Mouse (Mus musculus): Measurements from ENCODE around the gene Gm13212. TPM values are rescaled to one million over a fixed set of nuclear protein-coding genes. Genes with fewer than 3 reads are reported as not detected.
"Not testable (repeated sequence)": the region's sequence is repeated elsewhere in the genome, so short reads cannot be mapped to it uniquely, and the experiment has no call there.

Gene Gm13212
- total RNA-seq (2018; cell fraction: chromatin; rRNA removed), result 10 to 100 TPM in 20 of 26 experiments, 1 to 10 TPM in 6; 2.1 to 45.9 (median 21.1) TPM
- 10 to 100 TPM; 18.1 to 61.6 (median 38.6) TPM for total RNA-seq (2018; cell fraction: cytosol; rRNA removed)
- 100 to 1,000 TPM in 1 of 26 experiments, 10 to 100 TPM in 22, 1 to 10 TPM in 3; 6.3 to 118 (median 26.0) TPM for total RNA-seq (2018; cell fraction: nucleus; rRNA removed)
- 15.6 to 55.5 TPM (median 22.6 TPM) in 3 replicates for polyA plus RNA-seq (2018)

DNA sequence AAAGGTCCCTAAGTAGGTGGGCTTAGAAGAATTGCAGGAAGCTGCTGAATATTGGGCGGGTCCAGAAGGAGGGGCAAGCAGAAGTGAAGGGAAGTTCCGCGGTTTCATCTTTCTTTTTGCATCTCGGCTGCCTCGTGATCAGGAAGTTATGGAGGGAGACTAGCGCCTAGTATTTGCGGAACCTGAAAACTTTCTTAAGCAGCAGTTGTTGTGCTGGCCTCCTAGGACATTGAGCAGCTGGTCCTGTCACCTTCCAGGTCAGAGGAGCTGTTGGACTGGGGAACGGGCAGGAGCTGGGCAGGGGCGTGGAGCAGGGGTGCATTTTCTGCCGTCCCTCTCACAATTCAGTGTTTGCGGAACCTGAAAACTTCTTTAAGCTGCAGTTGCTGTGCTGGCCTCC is at the start of gene Gm13212:
Gm13212 (plus strand) TSS at position 89 of the 400 bp plus-strand sequence.
- Histone ChIP-seq H3K27ac (peak within 1 kb of the TSS; percentile 46), H3K79me2 (ENCODE audit: inconsistent target) (peaks cover 17% of the 10 kb centered on the region), H3K4me3 (ENCODE audit: inconsistent target) (peak within 1 kb of the TSS; percentile 40)
- H3K36me3 ChIP-seq (ENCODE audit: inconsistent target), result not testable (repeated sequence)
- 13% methylated on average over 10 of the region's 11 CpGs for WGBS (ENCODE audit: missing documents)

DNA sequence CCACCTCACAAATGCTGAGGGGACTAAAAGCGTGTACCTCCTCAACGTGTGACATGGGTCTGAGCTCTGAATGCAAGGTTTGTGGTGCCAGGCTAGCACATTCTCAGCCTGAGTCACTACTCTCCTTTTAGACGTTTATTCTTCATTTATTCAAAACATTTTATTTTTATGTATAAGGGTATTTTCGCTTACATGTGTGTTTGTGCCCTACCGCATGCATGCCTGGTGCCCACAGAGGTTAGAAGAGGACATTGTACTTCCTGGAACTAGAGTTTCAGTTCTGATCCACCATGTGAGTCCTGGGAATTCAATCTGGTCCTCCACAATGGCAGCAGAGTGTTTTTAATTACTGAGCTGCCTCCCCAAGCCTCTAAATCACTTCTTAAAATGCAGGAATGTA is 41.1 kb upstream of the Gm13212 start:
- H3K36me3 ChIP-seq (ENCODE audit: inconsistent target); H3K27ac ChIP-seq; H3K4me3 ChIP-seq (ENCODE audit: inconsistent target); H3K79me2 ChIP-seq (ENCODE audit: inconsistent target): not testable (repeated sequence)
- WGBS (ENCODE audit: missing documents), result 80% methylated on average over 5 of the region's 5 CpGs

DNA sequence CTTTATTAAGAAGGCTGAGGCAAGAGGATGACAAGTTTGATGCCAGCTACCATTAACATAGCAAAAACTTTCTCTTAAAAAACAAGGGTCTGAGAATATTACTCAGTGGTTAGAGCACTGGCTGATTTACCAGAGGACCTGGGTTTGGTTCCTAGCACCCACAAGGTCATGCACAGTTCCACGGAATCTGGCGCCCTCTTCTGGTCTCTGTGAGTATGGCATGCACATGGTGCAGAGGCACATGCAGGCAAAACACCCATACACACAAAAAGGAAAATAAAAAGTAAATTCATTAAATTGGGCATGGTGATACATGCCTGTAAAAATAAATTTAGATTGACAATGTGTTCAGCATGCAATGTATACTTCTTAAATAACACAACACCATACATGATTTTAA is 39.9 kb upstream of the Gm13212 start:
- H3K79me2 ChIP-seq (ENCODE audit: inconsistent target); H3K4me3 ChIP-seq (ENCODE audit: inconsistent target): not testable (repeated sequence)
- 27% methylated on average over 2 of the region's 2 CpGs for WGBS (ENCODE audit: missing documents)

DNA sequence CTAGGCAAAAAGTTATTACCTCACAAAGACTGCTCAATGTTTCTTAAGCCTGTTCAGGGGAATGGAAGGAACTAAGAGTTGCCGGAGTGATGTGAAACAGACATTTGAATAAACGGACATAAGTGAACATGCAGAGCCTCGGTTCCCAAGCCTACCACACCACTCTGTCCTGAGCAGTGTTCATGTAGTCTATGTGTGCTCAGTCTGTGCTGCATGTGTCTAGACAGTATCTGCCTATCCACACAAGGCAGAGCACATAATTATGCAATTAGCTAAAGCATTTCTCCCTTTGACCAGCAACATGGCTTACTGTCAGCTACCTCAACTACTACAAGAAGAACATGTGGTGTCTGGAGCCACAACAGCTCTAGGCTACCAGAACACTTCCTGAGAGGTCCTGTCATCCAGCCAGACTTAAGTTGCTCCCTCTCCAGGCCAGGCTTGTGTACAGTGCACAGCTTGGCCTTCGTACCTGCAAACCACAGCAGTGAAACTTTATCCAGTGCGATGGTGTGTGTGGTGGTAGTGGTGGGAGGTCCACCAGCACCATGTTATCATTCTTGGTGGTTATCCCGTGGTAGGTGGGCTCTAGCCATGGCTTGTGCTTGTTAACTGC is 39.1 kb upstream of the Gm13212 start:
- H3K4me3 ChIP-seq (ENCODE audit: inconsistent target); H3K27ac ChIP-seq; H3K79me2 ChIP-seq (ENCODE audit: inconsistent target); H3K36me3 ChIP-seq (ENCODE audit: inconsistent target): not testable (repeated sequence)
- 86% methylated on average over 6 of the region's 6 CpGs for WGBS (ENCODE audit: missing documents)

More for the DNA sequence above, 39.9 kb upstream of the Gm13212 start:
- not testable (repeated sequence) for H3K36me3 ChIP-seq (ENCODE audit: inconsistent target); H3K27ac ChIP-seq

DNA sequence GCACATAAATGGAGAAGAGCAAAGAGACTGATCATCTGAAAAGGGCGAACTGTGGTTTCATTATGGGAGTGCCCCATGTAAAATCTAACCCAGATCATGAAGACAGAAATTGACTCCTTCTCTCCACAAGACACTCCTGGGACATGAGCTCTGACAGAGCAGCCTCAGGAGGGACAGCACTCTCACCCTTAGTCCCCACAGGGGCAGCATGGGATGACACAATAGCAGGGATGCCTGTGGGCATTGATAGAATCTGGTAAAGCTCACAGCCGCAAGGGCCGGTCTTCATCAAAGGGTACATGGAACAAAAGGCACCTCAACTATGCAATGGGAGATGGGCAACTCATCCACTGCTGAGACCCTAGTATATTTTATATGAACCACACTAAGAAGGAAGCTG is 38.5 kb upstream of the Gm13212 start:
- H3K27ac ChIP-seq; H3K79me2 ChIP-seq (ENCODE audit: inconsistent target); H3K36me3 ChIP-seq (ENCODE audit: inconsistent target); H3K4me3 ChIP-seq (ENCODE audit: inconsistent target): not testable (repeated sequence)
- 96% methylated on average over 3 of the region's 3 CpGs for WGBS (ENCODE audit: missing documents)

DNA sequence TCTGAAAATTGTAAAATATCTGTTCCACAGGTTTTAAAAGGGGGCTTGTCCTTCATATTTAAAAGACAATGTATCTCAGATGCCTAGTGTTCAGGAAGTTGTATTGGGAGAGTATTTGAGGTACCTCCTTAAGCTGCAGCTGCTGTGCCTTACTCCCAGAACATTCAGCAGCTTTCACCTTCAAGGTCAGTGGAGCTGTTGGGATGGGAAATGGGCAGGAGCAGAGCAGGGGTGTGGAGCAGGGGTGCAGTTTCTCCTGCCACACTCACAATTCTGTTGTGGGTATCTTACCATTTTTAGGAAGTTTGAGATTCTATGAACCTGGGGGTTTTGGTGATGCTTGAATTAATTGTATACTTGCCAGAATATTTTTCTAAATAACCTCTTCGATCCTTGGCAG is 28.3 kb upstream of the Gm13212 start:
- H3K4me3 ChIP-seq (ENCODE audit: inconsistent target), result no peak overlapping the region
- H3K36me3 ChIP-seq (ENCODE audit: inconsistent target), result no peaks in the 10 kb centered on the region
- H3K79me2 ChIP-seq (ENCODE audit: inconsistent target), result no peaks in the 10 kb centered on the region
- H3K27ac ChIP-seq, result no peak overlapping the region
- WGBS (ENCODE audit: missing documents), result 71% methylated on average over 1 of the region's 1 CpGs

DNA sequence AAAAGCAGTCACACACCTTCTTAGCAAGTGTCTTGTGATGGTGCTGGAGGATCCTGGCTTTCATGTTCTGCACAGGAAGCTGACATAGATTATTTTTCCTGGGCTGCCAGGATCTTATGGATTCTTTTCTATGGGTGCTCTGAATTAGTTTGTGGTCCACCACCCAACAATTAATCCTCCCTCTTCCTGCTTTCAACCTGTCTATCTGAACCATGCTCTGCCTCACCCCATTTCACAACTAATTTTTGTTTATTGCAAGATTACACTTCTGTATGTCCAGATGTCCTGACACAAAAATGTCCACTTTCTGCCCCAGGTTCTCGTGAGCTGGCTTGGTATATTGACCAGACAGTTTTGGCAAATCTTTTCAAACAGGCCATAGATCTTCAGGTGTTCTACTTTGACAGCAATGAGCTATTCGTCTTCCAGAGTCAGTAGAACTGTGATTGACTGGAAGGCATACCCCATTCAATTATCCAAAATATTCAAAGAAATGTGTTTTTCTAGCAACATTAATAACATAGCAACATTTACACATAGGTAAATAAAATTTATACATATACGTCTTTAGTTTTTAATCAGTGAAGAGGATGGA is 25.4 kb upstream of the Gm13212 start:
- 42% methylated on average over 3 of the region's 3 CpGs for WGBS (ENCODE audit: missing documents)
- no peaks in the 10 kb centered on the region for H3K36me3 ChIP-seq (ENCODE audit: inconsistent target)
- H3K79me2 ChIP-seq (ENCODE audit: inconsistent target), result no peaks in the 10 kb centered on the region
- H3K27ac ChIP-seq, result no peak overlapping the region
- no peak overlapping the region for H3K4me3 ChIP-seq (ENCODE audit: inconsistent target)

DNA sequence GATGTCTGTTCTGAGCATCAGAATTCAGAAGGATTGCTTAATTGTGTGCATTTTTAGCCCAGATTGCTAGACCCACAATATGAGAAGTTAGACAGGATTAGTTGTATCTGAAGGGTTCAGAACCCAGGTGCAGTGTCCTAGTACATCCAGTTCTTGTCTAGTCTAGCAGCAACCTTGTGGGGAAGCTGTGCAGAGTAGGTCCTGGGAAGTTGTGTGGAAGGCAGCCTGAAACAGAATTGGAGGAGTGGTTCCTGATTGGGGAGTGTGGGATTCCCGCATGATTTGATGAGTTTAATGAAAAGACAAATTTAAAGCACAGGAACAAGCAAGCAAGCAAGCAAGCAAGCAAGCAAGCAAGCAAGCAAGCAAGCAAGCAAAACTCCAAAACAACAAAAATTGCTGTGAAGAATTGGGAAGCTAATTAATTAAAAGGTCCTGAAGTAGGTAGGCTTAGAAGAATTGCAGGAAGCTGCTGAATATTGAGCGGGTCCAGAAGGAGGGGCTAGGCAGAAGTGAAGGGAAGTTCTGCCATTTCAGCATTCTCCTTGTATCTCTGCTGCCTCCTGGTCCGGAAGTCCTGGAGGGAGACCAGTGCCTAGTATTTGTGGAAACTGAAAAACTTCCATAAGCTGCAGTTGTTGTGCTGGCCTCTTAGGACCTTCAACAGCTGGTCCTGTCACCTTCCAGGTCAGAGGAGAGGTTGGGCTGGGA is 20.7 kb upstream of the Gm13212 start:
- Histone ChIP-seq H3K36me3 (ENCODE audit: inconsistent target) (no peaks in the 10 kb centered on the region), H3K27ac (no peak overlapping the region), H3K79me2 (ENCODE audit: inconsistent target) (no peaks in the 10 kb centered on the region), H3K4me3 (ENCODE audit: inconsistent target) (no peak overlapping the region)
- WGBS (ENCODE audit: missing documents), result 87% methylated on average over 3 of the region's 3 CpGs

DNA sequence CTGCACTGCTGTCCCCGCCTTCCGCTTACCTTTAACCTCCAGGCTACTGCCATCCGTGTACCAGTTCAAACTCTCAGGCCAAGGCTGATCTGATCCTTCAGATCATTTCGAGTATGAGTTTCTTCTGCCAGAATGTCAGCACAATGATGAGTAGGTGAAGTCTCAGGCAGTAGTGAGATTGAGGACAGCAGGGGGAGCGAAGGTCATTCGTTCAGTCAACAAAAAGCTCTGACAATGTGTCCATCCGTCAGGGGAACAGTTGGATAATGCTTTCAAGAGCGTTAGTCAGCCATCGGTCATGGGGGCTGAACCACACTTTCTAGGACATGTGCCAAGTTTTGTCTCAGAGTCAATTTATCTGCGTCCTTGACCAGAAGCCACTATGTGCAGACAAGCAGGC is 14.5 kb upstream of the Gm13212 start:
- H3K4me3 ChIP-seq (ENCODE audit: inconsistent target); H3K79me2 ChIP-seq (ENCODE audit: inconsistent target); H3K27ac ChIP-seq; H3K36me3 ChIP-seq (ENCODE audit: inconsistent target): not testable (repeated sequence)
- WGBS (ENCODE audit: missing documents), result no CpG with 5 or more reads among the region's 10 CpGs

DNA sequence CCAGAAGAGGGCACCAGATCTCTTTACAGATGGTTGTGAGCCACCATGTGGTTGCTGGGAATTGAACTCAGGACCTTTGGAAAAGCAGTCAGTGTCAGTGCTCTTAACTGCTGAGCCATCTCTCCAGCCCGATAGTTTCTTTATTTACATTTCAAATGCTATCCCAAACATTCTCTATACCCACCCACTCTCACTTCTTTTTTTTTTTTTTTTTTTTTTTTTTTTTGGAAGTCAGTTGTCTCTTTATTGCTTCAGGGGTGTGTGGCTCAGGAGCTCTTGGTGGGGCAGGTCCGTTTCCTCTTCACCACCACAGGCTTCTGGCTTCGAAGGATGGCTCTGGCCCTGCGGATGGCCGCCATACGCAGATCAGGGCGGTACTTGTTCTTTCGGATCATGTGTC is 8.3 kb upstream of the Gm13212 start:
- H3K36me3 ChIP-seq (ENCODE audit: inconsistent target); H3K79me2 ChIP-seq (ENCODE audit: inconsistent target); H3K27ac ChIP-seq; H3K4me3 ChIP-seq (ENCODE audit: inconsistent target): not testable (repeated sequence)
- 86% methylated on average over 8 of the region's 8 CpGs for WGBS (ENCODE audit: missing documents)

DNA sequence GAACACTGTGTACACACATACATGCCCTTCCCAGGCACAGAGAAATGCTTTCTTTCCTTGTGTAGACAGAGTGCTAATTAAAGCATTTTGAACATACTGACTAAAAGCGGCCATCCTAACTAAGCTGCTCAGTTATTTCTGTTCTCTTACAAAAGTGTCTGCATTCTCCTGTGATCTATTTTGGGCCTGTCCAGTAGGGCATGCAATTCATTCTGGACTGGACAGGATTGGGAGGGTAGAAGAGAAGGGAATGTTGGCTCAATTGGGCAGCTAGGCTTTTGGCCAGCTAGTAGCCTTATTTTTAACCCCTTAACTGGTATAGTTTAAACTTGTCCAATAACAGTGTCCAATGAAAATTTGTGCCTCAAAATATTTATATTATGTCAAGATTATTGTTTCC is 4.6 kb upstream of the Gm13212 start:
- H3K27ac ChIP-seq; H3K79me2 ChIP-seq (ENCODE audit: inconsistent target); H3K4me3 ChIP-seq (ENCODE audit: inconsistent target); H3K36me3 ChIP-seq (ENCODE audit: inconsistent target): not testable (repeated sequence)
- 100% methylated on average over 1 of the region's 1 CpGs for WGBS (ENCODE audit: missing documents)

DNA sequence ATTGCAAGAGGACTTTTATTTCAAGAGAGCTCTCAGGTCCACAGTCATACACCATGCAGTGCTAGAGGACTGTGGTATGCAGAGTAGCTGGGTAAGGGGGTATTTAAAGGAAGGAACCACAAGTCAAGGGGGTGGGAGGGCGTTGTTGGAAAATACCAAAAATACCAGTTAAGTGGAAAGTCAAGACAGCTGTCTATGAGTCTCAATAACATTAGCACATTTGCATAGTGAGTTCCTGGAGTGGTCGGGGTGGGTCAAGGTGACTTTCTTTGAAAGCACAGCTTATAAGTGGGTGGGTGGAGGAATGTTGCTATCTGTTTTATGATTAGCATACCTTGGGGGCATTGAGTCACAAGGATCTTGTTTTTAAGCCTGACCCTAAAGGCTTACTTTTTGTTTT is 1.1 kb downstream of the Gm13212 start:
- 88% methylated on average over 2 of the region's 2 CpGs for WGBS (ENCODE audit: missing documents)
- Histone ChIP-seq H3K4me3 (ENCODE audit: inconsistent target) (peak overlapping the region; percentile 40), H3K79me2 (ENCODE audit: inconsistent target) (peaks cover 17% of the 10 kb centered on the region)
- not testable (repeated sequence) for H3K27ac ChIP-seq; H3K36me3 ChIP-seq (ENCODE audit: inconsistent target)

DNA sequence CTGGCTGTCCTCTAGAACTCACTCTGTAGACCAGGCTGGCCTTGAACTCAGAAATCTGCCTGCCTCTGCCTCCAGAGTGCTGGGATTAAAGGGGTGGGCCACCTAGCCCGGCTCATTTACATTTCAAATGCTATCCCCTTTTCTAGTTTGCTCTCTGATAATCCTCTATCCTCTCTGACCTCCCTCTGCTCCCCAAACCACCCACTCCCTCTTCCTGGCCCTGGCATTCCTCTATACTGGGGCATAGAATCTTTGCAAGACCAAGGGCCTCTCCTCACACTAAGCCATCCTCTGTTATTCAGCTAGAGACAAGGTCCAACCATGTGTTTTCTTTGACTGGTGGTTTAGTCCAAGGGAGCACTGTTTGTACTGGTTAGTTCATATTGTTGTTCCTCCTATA is 9.2 kb downstream of the Gm13212 start:
- not testable (repeated sequence) for H3K27ac ChIP-seq; H3K79me2 ChIP-seq (ENCODE audit: inconsistent target); H3K4me3 ChIP-seq (ENCODE audit: inconsistent target)
- 40% methylated on average over 1 of the region's 1 CpGs for WGBS (ENCODE audit: missing documents)
- peaks cover 26% of the 10 kb centered on the region; the same call in 1 of the 2 replicates for H3K36me3 ChIP-seq (ENCODE audit: inconsistent target)

DNA sequence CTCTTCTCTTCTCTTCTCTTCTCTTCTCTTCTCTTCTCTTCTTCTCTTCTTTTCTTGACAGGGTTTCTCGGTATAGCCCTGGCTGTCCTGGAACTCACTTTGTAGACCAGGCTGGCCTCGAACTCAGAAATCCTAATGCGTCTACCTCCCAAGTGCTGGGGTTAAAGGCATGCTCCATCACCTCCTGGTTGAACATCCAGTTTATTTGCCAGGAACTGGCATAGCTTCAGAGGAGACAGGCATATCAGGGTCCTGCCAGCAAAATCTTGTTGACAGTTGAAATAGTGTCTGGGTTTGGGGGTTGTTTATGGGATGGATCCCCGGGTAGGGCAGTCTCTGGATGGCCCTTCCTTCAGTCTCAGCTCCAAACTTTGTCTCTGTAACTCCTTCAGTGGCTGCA is 9.8 kb downstream of the Gm13212 start:
- WGBS (ENCODE audit: missing documents), result 100% methylated on average over 1 of the region's 4 CpGs
- not testable (repeated sequence) for H3K27ac ChIP-seq; H3K79me2 ChIP-seq (ENCODE audit: inconsistent target); H3K4me3 ChIP-seq (ENCODE audit: inconsistent target)
- H3K36me3 ChIP-seq (ENCODE audit: inconsistent target), result peaks cover 26% of the 10 kb centered on the region; the same call in 1 of the 2 replicates
